Comparison of ENCODE assay signal across 9 mouse cellular contexts in genomic region chr2:172862850-172863468, GRCm38 (mm10).
DNase-seq lines count a peak whose midpoint lies in the region; ATAC-seq and TF ChIP-seq lines count a peak whose summit lies in the region.
"Had no signal": no experiment of that assay in that cellular context is flagged by ENCODE, and none has a peak within 500 bp of the region (broad histone marks: within the 10 kb centered on the region; RNA-seq: fewer than 3 reads in every experiment).

No protein-coding gene starts in this region.

- TF ChIP-seq CTCF in lung, adult 2 months (IDR thresholded peaks at IDR 0.05; ENCODE audit: insufficient read depth, low read length), result no peak

- intact Hi-C loops in heart, postnatal 25 days (cut with DNase I), result no loop called here

- TF ChIP-seq POLR2A in lung, adult 2 months (IDR thresholded peaks at IDR 0.05; ENCODE audit: borderline replicate concordance, extremely low read depth, low read depth, low read length), result no peak

- no peaks in the 10 kb centered on the region for H3K27me3 ChIP-seq in forebrain, embryonic 11.5 days (ENCODE audit: control insufficient read depth, insufficient read depth, low read length)

- H3K9me3 ChIP-seq in forebrain, embryonic 11.5 days (ENCODE audit: control insufficient read depth, low read length), result no peaks in the 10 kb centered on the region

- DNase-seq in adrenal gland, adult (ENCODE audit: inconsistent age in 2 of 2, low spot score in 1 of 2), result peak; percentile 31 to 54
- no peak for DNase-seq in adrenal gland, adult 8-10 months
- peak; percentile 63 for DNase-seq in forebrain, embryonic 11.5 days (ENCODE audit: low spot score)
- peak; percentile 20 for DNase-seq in heart, postnatal 25 days (ENCODE audit: low spot score)
- peak; percentile 27 to 75 for DNase-seq in layer of hippocampus, adult 18-20 months (ENCODE audit: low spot score in 2 of 2)
- peak; percentile 50 for DNase-seq in lung, adult 2 months
- DNase-seq in right cerebral cortex, adult 2 months (ENCODE audit: low spot score in 2 of 2), result peak; percentile 79 to 80
- no peak for DNase-seq in spleen, postnatal 36 days (ENCODE audit: low spot score in 2 of 2)

- no peak overlapping the region for H3K27ac ChIP-seq in forebrain, embryonic 11.5 days (ENCODE audit: low read depth, low read length)

- H3K9ac ChIP-seq in forebrain, embryonic 11.5 days (ENCODE audit: low read length), result no peak overlapping the region

- peaks cover 10% of the 10 kb centered on the region; the same call in 1 of the 2 replicates for H3K4me1 ChIP-seq in forebrain, embryonic 11.5 days (replicated peaks; ENCODE audit: control insufficient read depth, insufficient read depth, low read length)
- peaks cover 9% of the 10 kb centered on the region for H3K4me1 ChIP-seq in lung, adult 2 months (ENCODE audit: control insufficient read depth, insufficient read depth, low read length)

- no peak overlapping the region for H3K4me3 ChIP-seq in forebrain, embryonic 11.5 days (ENCODE audit: low read depth, low read length)
- no peak overlapping the region for H3K4me3 ChIP-seq in lung, adult 2 months (replicated peaks; ENCODE audit: extremely low read depth, low read depth, low read length)
- H3K4me3 ChIP-seq: erythroblast, embryonic 14.5 days had no signal

- WGBS in forebrain, embryonic 11.5 days, result 35% methylated on average over 29 of the region's 29 CpGs
- 13% methylated on average over 29 of the region's 29 CpGs for WGBS in lung, adult 2 months

- peak overlapping the region; percentile 34 for H3K4me2 ChIP-seq in forebrain, embryonic 11.5 days (ENCODE audit: low read depth, low read length, severe bottlenecking)

- 0 out of 2 replicates have a peak, but pooled peaks have one; percentile 61 for ATAC-seq in forebrain, embryonic 11.5 days (replicated peaks; ENCODE audit: low FRiP score)

- H3K36me3 ChIP-seq in forebrain, embryonic 11.5 days (ENCODE audit: control insufficient read depth, insufficient read depth, low read length), result no peaks in the 10 kb centered on the region

Comparison
In these comparisons a context has a peak if more than half of its experiments do, and no peak if none do; other contexts are left out.
1. DNase-seq: peak in adrenal gland, adult (2 of 2), forebrain, embryonic 11.5 days (single experiment), heart, postnatal 25 days (single experiment), layer of hippocampus, adult 18-20 months (2 of 2), lung, adult 2 months (single experiment) and right cerebral cortex, adult 2 months (2 of 2); none in adrenal gland, adult 8-10 months (single experiment) and spleen, postnatal 36 days (0 of 2).